9 mouse cellular contexts compared by ENCODE assay signal in the genomic region with DNA sequence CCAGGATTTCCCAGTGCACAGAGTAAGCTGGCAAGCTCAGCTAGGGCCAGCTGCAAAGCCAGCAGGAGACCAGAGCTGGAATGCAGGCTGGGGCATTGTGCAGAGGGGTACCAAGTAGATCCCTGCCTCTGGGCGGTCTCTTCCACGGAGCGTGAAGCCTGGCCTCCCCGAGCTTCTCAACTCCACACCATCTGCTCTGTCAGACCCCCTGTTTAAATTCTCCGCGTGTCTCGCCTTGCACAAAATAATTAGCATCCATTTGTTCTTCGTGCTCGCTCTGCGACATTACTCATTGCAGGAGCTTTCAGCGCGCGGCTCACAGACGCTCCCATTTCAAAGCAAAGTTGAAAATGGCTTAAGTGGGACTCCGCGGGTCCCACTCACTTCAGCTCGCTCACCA.
DNase-seq lines count a peak whose midpoint lies in the region; ATAC-seq and TF ChIP-seq lines count a peak whose summit lies in the region.
"Had no signal": no experiment of that assay in that cellular context is flagged by ENCODE, and none has a peak within 500 bp of the region (broad histone marks: within the 10 kb centered on the region; RNA-seq: fewer than 3 reads in every experiment).

No protein-coding gene starts in this region.

- H3K36me3 ChIP-seq in kidney, postnatal 0 days (ENCODE audit: insufficient read depth, low read length): no peaks in the 10 kb centered on the region

- H3K9me3 ChIP-seq in kidney, postnatal 0 days (replicated peaks; ENCODE audit: low read length): no peaks in the 10 kb centered on the region

- no peaks in the 10 kb centered on the region for H3K27me3 ChIP-seq in kidney, postnatal 0 days (ENCODE audit: insufficient read depth, low read length)

- H3K27ac ChIP-seq in kidney, postnatal 0 days: no peak overlapping the region

- ATAC-seq in kidney, postnatal 0 days (replicated peaks; ENCODE audit: low FRiP score, low read depth): no peak
- peak; percentile 61 for ATAC-seq in frontal cortex, adult (ENCODE audit: low TSS enrichment)
- no peak for ATAC-seq in CD4-positive, CD25-positive, alpha-beta regulatory T cell, adult 4 months
- ATAC-seq: Patski had no signal

- WGBS in kidney, postnatal 0 days: under 1% methylated on average over 17 of the region's 17 CpGs
- 12% methylated on average over 17 of the region's 17 CpGs for WGBS in lung, adult 2 months

- no peak overlapping the region for H3K9ac ChIP-seq in kidney, postnatal 0 days (ENCODE audit: low read depth, low read length)

- no peak overlapping the region for H3K4me3 ChIP-seq in kidney, postnatal 0 days (replicated peaks; ENCODE audit: low read depth, low read length)
- H3K4me3 ChIP-seq in lung, adult 2 months (replicated peaks; ENCODE audit: extremely low read depth, low read depth, low read length): no peak overlapping the region

- no peak for TF ChIP-seq POLR2A in lung, adult 2 months (IDR thresholded peaks at IDR 0.05; ENCODE audit: borderline replicate concordance, extremely low read depth, low read depth, low read length)

- no peaks in the 10 kb centered on the region for H3K4me1 ChIP-seq in kidney, postnatal 0 days (replicated peaks; ENCODE audit: insufficient read depth, low read length)
- H3K4me1 ChIP-seq in lung, adult 2 months (ENCODE audit: control insufficient read depth, insufficient read depth, low read length): no peaks in the 10 kb centered on the region

- peak overlapping the region; percentile 31; the same call in 1 of the 2 replicates for H3K4me2 ChIP-seq in kidney, postnatal 0 days (ENCODE audit: low read length)

- peak; percentile 14 for DNase-seq in kidney, postnatal 0 days (ENCODE audit: low spot score)
- DNase-seq in kidney, postnatal 25 days: no peak
- peak; percentile 56 to 72 for DNase-seq in left cerebral cortex, postnatal 14 days (ENCODE audit: low spot score in 2 of 2)
- peak; percentile 90 for DNase-seq in retina, postnatal 1 day
- DNase-seq in lung, adult 2 months: no peak
- DNase-seq in yolk sac, embryonic 10.5 days (ENCODE audit: low spot score): no peak

- TF ChIP-seq CTCF in kidney, postnatal 0 days (IDR thresholded peaks at IDR 0.05; ENCODE audit: low read depth): no peak
- TF ChIP-seq CTCF in lung, adult 2 months (IDR thresholded peaks at IDR 0.05; ENCODE audit: insufficient read depth, low read length): no peak

- intact Hi-C loops in left cerebral cortex, postnatal 14 days (cut with DNase I): loop anchor here (5.0 to 10.0 kb wide), 2 partner anchors 145 to 307 kb away; partner anchors contain the start of gene Wscd1

Comparison
In these comparisons a context has a peak if more than half of its experiments do, and no peak if none do; other contexts are left out.
1. DNase-seq: peak in kidney, postnatal 0 days (single experiment), left cerebral cortex, postnatal 14 days (2 of 2) and retina, postnatal 1 day (single experiment); none in kidney, postnatal 25 days (0 of 2), lung, adult 2 months (single experiment) and yolk sac, embryonic 10.5 days (single experiment).